Mouse (Mus musculus): Measurements from ENCODE around the gene Xrcc3. TPM values are rescaled to one million over a fixed set of nuclear protein-coding genes. Genes with fewer than 3 reads are reported as not detected.

The Xrcc3 gene
- polyA plus RNA-seq, 1 experiment from 2014 or later: 1.8 TPM

DNA sequence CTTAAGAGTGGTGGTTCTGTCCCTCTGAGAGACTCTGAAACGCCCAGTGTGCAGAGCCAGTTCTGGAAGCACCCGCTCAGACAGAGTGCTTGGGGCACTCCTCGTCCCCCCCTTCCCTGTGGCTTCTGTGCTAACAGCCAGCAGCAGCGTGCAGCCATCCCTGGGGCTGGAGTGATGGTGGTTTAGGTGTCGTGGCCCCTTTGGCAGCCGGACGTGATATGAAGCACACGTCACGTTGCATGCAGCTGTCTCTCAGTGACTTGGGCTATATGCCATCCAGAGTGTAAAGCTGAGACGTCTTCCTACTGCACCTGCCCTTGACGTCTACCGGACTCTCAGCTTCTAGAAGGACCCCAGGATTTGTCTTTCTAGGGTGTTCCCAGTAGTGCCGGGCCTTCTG lies 15.2 kb downstream of the Xrcc3 start:
- H3K9ac ChIP-seq (replicated peaks; ENCODE audit: low read depth): no peak overlapping the region
- no peaks in the 10 kb centered on the region for H3K27me3 ChIP-seq (replicated peaks; ENCODE audit: insufficient read depth, low read length)
- H3K4me2 ChIP-seq (replicated peaks; ENCODE audit: low read depth, low read length): no peak overlapping the region
- TF ChIP-seq CTCF (IDR thresholded peaks at IDR 0.05): no peak
- no peak for TF ChIP-seq EP300 (IDR thresholded peaks at IDR 0.05)
- H3K27ac ChIP-seq (ENCODE audit: low read length): no peak overlapping the region
- peaks cover 54% of the 10 kb centered on the region for H3K36me3 ChIP-seq (ENCODE audit: insufficient read depth, low read length)
- no peaks in the 10 kb centered on the region for H3K9me3 ChIP-seq (ENCODE audit: low read length)
- H3K4me3 ChIP-seq (ENCODE audit: low read depth, low read length): no peak overlapping the region
- ATAC-seq: no peak
- no peak for DNase-seq (ENCODE audit: low spot score)
- WGBS: 91% methylated on average over 13 of the region's 13 CpGs
- H3K4me1 ChIP-seq (ENCODE audit: insufficient read depth, low read depth, low read length): no peaks in the 10 kb centered on the region

DNA sequence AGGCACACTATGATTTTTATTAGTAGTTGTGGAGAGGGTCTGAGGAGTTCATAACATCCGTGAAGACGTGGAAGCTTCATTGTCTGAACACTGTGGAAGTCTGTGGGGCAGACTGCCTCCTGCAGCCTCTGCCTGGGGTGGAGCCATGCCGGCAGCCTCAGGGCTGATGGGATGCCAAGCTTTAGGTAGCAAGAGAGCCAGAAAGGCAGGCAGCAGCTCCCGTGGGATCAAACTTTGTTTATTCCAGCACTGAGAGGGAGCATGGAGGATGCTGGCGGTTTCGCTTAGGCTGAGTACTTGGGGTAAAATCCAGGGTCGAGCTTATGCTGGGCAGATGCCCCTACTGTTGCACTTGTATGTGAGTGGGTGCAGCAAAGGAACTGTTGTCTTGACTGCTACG lies 16.4 kb downstream of the Xrcc3 start:
- no peak overlapping the region for H3K9ac ChIP-seq (replicated peaks; ENCODE audit: low read depth)
- TF ChIP-seq EP300 (IDR thresholded peaks at IDR 0.05) (no peak), CTCF (IDR thresholded peaks at IDR 0.05) (no peak)
- no peak for DNase-seq (ENCODE audit: low spot score)
- no peak for ATAC-seq
- H3K4me1 ChIP-seq (ENCODE audit: insufficient read depth, low read depth, low read length): no peaks in the 10 kb centered on the region
- H3K4me3 ChIP-seq (ENCODE audit: low read depth, low read length): no peak overlapping the region
- peaks cover 60% of the 10 kb centered on the region for H3K36me3 ChIP-seq (ENCODE audit: insufficient read depth, low read length)
- no peaks in the 10 kb centered on the region for H3K27me3 ChIP-seq (replicated peaks; ENCODE audit: insufficient read depth, low read length)
- no peaks in the 10 kb centered on the region for H3K9me3 ChIP-seq (ENCODE audit: low read length)
- H3K4me2 ChIP-seq (replicated peaks; ENCODE audit: low read depth, low read length): no peak overlapping the region
- H3K27ac ChIP-seq (ENCODE audit: low read length): no peak overlapping the region
- WGBS: 75% methylated on average over 8 of the region's 8 CpGs

DNA sequence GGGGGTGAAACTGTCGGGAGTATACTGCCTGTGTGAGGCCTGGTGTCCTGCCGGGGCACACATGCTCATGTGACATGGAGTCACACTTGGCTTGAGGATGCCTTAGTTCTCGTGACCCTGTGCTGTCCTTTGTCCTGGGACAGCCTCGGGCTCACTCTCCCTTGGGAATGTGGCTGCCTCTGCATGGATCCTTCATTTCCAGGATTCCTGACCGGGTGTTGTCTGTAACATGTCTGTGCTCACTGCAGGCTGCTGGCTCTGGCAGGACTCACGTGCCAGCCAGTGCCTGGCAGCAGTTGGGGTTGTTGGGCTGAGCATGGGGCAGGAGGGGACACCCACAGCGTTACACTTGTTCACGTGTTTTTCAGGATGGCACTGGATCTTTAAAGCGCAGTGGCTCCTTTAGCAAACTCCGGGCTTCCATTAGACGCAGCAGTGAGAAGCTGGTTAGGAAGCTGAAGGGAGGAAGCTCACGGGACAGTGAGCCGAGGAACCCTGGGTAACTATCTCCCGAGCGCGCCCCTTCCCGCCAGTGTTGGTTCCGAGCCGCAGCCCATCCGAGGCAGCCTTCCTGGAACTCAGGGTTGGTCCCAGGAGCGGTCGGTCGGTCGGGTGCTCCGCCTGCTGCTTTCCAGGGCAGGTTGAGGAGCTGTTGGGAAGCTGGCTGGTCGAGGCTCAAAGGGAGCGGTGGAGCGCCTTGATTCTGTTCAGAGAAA lies 18.3 kb downstream of the Xrcc3 start:
- no peak for DNase-seq (ENCODE audit: low spot score)
- TF ChIP-seq EP300 (IDR thresholded peaks at IDR 0.05) (no peak), CTCF (IDR thresholded peaks at IDR 0.05) (no peak)
- no peaks in the 10 kb centered on the region for H3K4me1 ChIP-seq (ENCODE audit: insufficient read depth, low read depth, low read length)
- H3K4me2 ChIP-seq (replicated peaks; ENCODE audit: low read depth, low read length): no peak overlapping the region
- no peak overlapping the region for H3K9ac ChIP-seq (replicated peaks; ENCODE audit: low read depth)
- H3K27me3 ChIP-seq (replicated peaks; ENCODE audit: insufficient read depth, low read length): no peaks in the 10 kb centered on the region
- no peaks in the 10 kb centered on the region for H3K9me3 ChIP-seq (ENCODE audit: low read length)
- no peak; the same call in 1 of the 2 replicates for ATAC-seq
- H3K4me3 ChIP-seq (ENCODE audit: low read depth, low read length): no peak overlapping the region
- H3K27ac ChIP-seq (ENCODE audit: low read length): no peak overlapping the region
- H3K36me3 ChIP-seq (ENCODE audit: insufficient read depth, low read length): peaks cover 54% of the 10 kb centered on the region
- 87% methylated on average over 28 of the region's 28 CpGs for WGBS

DNA sequence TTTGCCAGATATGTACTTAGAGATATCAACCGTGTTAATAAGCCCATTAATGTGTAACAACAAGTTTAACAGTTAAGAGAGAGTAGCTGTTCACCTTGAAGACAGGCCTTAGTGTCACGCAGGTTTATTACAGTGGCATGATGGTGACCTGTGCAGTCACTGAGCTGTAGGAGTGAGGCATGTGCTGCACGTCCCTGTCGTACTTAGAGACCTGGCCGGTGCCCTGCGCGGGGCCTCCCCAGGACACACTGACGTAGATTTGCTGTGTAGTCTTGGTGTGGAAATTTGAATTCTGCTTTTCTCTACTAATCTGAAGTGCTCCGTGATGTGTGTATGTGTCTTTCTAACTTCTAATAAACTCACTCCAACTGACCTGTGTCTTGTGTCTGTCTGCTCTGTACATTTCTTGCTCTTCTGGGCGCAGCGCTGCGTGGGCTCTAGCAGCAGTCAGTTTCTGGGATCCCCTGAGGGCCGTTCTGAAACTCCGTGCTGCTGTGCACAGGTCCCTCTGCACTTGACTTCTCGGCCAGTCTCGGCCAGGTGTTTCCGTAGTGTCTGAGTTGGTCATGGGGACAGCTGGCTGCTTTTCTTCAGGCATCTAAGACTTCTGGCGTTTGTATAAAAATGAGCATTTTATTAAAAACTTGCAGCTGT lies 19.0 kb downstream of the Xrcc3 start:
- peaks cover 58% of the 10 kb centered on the region for H3K36me3 ChIP-seq (ENCODE audit: insufficient read depth, low read length)
- ATAC-seq: no peak
- no peaks in the 10 kb centered on the region for H3K4me1 ChIP-seq (ENCODE audit: insufficient read depth, low read depth, low read length)
- H3K9ac ChIP-seq (replicated peaks; ENCODE audit: low read depth): no peak overlapping the region
- H3K4me3 ChIP-seq (ENCODE audit: low read depth, low read length): no peak overlapping the region
- no peak overlapping the region for H3K4me2 ChIP-seq (replicated peaks; ENCODE audit: low read depth, low read length)
- no peak for DNase-seq (ENCODE audit: low spot score)
- TF ChIP-seq EP300 (IDR thresholded peaks at IDR 0.05) (no peak), CTCF (IDR thresholded peaks at IDR 0.05) (no peak)
- WGBS: 89% methylated on average over 18 of the region's 18 CpGs
- H3K27me3 ChIP-seq (replicated peaks; ENCODE audit: insufficient read depth, low read length): no peaks in the 10 kb centered on the region
- H3K9me3 ChIP-seq (ENCODE audit: low read length): no peaks in the 10 kb centered on the region
- no peak overlapping the region for H3K27ac ChIP-seq (ENCODE audit: low read length)

DNA sequence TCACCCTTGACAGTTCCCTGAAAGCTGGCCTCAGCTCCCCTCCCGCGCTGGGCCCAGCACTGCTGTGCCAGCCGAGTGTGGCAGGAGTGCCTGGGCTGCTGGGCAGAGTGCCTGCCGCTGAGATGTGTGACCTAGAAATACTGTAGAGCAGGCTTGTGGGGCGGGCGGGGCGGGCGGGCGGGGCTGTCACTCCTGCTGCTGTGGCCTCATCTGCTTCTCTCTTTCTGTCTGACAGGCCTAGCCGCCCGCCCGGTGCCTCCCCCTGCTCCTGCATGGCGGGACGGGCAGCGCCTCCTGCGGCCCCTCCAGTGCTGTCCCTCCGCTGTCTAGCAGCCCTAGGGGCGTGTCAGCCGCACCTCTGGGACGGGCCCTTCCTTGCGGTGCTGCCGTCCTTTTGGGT lies 19.6 kb downstream of the Xrcc3 start:
- ATAC-seq (peak; percentile 30), DNase-seq (ENCODE audit: low spot score) (no peak)
- Histone ChIP-seq H3K9me3 (ENCODE audit: low read length) (no peaks in the 10 kb centered on the region), H3K27ac (ENCODE audit: low read length) (no peak overlapping the region), H3K36me3 (ENCODE audit: insufficient read depth, low read length) (peaks cover 59% of the 10 kb centered on the region), H3K27me3 (replicated peaks; ENCODE audit: insufficient read depth, low read length) (no peaks in the 10 kb centered on the region), H3K4me3 (ENCODE audit: low read depth, low read length) (no peak overlapping the region), H3K4me1 (ENCODE audit: insufficient read depth, low read depth, low read length) (no peaks in the 10 kb centered on the region), H3K4me2 (replicated peaks; ENCODE audit: low read depth, low read length) (no peak overlapping the region), H3K9ac (replicated peaks; ENCODE audit: low read depth) (no peak overlapping the region)
- TF ChIP-seq CTCF (IDR thresholded peaks at IDR 0.05): no peak
- no peak for TF ChIP-seq EP300 (IDR thresholded peaks at IDR 0.05)
- WGBS: 68% methylated on average over 22 of the region's 22 CpGs

DNA sequence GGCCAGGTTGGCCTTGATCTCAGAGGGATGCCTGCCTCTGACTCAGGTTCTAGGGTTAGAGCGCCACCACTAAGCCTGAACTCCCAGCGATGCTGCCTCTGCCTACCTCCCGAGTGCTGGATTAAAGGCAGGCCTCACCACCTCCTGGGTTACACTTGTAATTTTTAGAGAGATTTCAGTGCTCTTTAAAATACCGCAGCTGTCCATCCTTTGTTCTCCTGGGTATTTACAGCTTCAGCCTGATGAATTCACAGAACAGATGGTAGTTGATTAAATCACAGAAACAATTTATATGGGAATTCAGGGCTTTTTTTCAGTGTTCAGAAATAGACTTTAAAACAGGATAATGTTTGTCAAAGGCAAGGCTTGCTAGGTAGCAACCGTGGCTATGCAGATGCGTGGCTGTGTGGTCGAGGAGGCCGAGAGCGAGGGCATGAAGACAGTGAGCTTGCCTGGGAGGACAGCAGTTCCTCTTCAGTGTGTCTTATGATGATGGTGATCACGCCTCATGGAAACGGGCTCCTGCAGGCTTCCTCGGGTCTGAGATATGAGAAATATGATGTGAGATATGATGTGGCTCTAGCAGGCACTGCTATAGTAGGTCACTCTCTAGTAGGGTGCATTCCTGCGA lies 22.1 kb downstream of the Xrcc3 start:
- Histone ChIP-seq H3K27me3 (replicated peaks; ENCODE audit: insufficient read depth, low read length) (no peaks in the 10 kb centered on the region), H3K27ac (ENCODE audit: low read length) (no peak overlapping the region), H3K4me2 (replicated peaks; ENCODE audit: low read depth, low read length) (no peak overlapping the region), H3K36me3 (ENCODE audit: insufficient read depth, low read length) (peaks cover 64% of the 10 kb centered on the region), H3K4me1 (ENCODE audit: insufficient read depth, low read depth, low read length) (no peaks in the 10 kb centered on the region), H3K9ac (replicated peaks; ENCODE audit: low read depth) (no peak overlapping the region), H3K9me3 (ENCODE audit: low read length) (no peaks in the 10 kb centered on the region), H3K4me3 (ENCODE audit: low read depth, low read length) (no peak overlapping the region)
- 92% methylated on average over 13 of the region's 13 CpGs for WGBS
- DNase-seq (ENCODE audit: low spot score) (no peak), ATAC-seq (no peak)
- TF ChIP-seq CTCF (IDR thresholded peaks at IDR 0.05) (no peak), EP300 (IDR thresholded peaks at IDR 0.05) (no peak)
